Mouse (Mus musculus): ENCODE data around the gene Sec24a. TPM values are rescaled to one million over a fixed set of nuclear protein-coding genes. Genes with fewer than 3 reads are reported as not detected.
"Not testable (repeated sequence)": the region's sequence is repeated elsewhere in the genome, so short reads cannot be mapped to it uniquely, and the experiment has no call there.

Sec24a gene
- polyA plus RNA-seq, 1 experiment from 2014 or later: 16.1 TPM

DNA sequence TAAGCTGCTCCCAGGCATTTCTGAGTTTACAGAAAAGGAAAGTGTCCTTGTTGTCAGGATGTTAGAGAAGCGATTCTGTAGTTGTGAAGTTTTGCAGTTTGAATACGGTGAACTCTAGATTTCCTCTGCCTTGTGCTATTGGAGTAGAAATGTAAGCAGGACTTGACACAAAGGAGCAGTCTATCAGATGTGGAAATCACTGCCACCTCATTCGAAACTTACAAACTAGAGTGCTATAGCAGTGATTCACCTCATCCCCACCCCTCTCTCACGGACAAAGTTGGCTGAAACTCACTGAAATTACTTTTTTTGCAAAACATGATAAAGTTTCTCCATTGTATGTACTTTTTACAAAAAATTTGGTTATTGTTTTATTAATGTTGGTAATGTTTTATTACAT lies 1.4 kb upstream of the Sec24a start:
- Histone ChIP-seq H3K36me3 (ENCODE audit: control insufficient read depth, insufficient read depth, low read length) (no peaks in the 10 kb centered on the region), H3K27ac (ENCODE audit: low read depth, low read length) (no peak overlapping the region), H3K4me1 (replicated peaks; ENCODE audit: control insufficient read depth, insufficient read depth, low read length) (no peaks in the 10 kb centered on the region), H3K4me3 (ENCODE audit: low read depth, low read length) (no peak overlapping the region), H3K9ac (ENCODE audit: low read depth, low read length) (no peak overlapping the region), H3K27me3 (ENCODE audit: control insufficient read depth, insufficient read depth, low read length) (no peaks in the 10 kb centered on the region), H3K4me2 (replicated peaks; ENCODE audit: low read depth, low read length) (no peak overlapping the region), H3K9me3 (ENCODE audit: control insufficient read depth, low read length) (no peaks in the 10 kb centered on the region)
- DNase-seq (ENCODE audit: low spot score): no peak
- 87% methylated on average over 4 of the region's 4 CpGs for WGBS
- no peak for ATAC-seq (ENCODE audit: low FRiP score)

DNA sequence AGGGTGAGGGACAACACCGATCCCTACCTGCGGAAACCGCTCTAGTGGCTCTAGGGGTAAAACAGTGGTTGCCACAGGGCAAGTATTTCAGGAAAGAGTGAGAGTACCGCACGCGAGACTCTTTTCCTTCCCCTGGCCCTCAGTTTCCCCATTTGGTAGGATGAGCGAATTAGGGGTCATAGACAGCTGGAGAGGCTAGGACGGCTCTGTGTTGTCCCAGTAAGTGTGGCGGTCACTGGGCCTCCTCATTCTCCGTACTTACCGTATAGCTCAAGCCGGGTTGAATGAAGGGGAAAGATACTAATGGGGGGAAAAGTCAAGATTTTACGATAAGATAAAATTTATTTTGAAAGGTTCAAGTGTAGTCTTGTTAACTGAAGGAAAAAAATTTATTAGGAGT lies 521 bp upstream of the Sec24a start:
- Histone ChIP-seq H3K36me3 (ENCODE audit: control insufficient read depth, insufficient read depth, low read length) (no peaks in the 10 kb centered on the region), H3K4me2 (replicated peaks; ENCODE audit: low read depth, low read length) (peak overlapping the region; percentile 83), H3K4me3 (ENCODE audit: low read depth, low read length) (peak overlapping the region; percentile 71), H3K27ac (ENCODE audit: low read depth, low read length) (no peak overlapping the region), H3K27me3 (ENCODE audit: control insufficient read depth, insufficient read depth, low read length) (no peaks in the 10 kb centered on the region), H3K9me3 (ENCODE audit: control insufficient read depth, low read length) (no peaks in the 10 kb centered on the region), H3K9ac (ENCODE audit: low read depth, low read length) (peak overlapping the region; percentile 74), H3K4me1 (replicated peaks; ENCODE audit: control insufficient read depth, insufficient read depth, low read length) (no peaks in the 10 kb centered on the region)
- DNase-seq (ENCODE audit: low spot score) (no peak), ATAC-seq (ENCODE audit: low FRiP score) (peak; percentile 14; the same call in 1 of the 2 replicates)
- WGBS: 4% methylated on average over 13 of the region's 13 CpGs

DNA sequence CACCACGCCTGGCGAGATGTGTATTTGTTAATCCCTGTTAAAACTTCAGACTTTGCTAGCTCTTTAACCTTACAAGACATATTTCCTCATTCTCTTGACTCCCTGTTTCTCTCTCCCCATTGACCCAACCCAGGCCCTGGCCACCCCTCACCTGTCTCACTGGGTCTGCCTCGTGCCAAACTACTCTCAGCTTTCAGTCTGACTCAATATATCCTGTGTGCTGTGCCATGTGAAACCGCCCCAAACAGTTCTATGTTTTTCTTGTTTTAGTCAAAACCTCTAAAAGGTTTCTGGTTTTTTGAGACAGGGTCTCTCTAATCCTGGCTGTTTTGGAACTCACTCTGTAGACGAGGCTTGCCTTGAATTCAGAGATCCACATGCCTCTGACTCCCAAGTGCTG lies 2.2 kb downstream of the Sec24a start:
- no peaks in the 10 kb centered on the region for H3K36me3 ChIP-seq (ENCODE audit: control insufficient read depth, insufficient read depth, low read length)
- H3K4me3 ChIP-seq (ENCODE audit: low read depth, low read length): no peak overlapping the region
- no peaks in the 10 kb centered on the region for H3K27me3 ChIP-seq (ENCODE audit: control insufficient read depth, insufficient read depth, low read length)
- no peak for ATAC-seq (ENCODE audit: low FRiP score)
- DNase-seq (ENCODE audit: low spot score): no peak
- H3K4me2 ChIP-seq (replicated peaks; ENCODE audit: low read depth, low read length): no peak overlapping the region
- no peak overlapping the region for H3K27ac ChIP-seq (ENCODE audit: low read depth, low read length)
- no peaks in the 10 kb centered on the region for H3K4me1 ChIP-seq (replicated peaks; ENCODE audit: control insufficient read depth, insufficient read depth, low read length)
- no peak overlapping the region for H3K9ac ChIP-seq (ENCODE audit: low read depth, low read length)
- no peaks in the 10 kb centered on the region for H3K9me3 ChIP-seq (ENCODE audit: control insufficient read depth, low read length)
- WGBS: 78% methylated on average over 5 of the region's 5 CpGs

DNA sequence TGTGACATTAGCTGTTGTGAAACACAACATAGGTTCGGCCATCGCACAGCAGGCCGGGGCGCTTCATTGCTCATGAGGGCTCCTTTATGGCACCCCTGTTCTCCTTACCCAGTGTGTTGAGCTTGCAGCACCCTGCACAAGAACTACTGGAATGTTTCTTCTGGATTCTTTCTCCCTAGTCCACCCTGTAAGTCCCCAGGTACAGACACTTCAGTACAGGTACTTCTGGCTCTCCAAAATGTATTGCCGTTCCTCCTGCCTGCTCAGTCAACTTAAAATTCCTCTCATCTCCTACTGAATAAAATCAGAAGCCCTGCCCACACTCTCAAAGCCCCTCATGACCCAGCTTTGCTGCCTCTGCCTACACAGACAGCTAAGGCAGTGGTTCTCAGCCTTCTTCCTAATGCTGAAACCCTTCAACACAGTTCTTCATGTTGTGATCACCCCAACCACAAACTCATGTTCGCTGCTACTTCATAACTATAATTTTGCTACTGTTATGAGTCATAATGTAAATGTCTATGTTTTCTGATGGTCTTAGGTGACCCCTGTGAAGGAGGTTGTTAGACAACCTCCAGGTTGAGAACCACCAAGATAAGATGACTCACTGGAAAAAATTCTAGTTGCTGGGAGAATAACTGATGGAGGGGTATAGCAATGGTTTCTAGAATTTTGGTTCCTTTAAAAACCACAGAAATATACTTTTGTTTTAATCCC lies 3.3 kb downstream of the Sec24a start:
- no peaks in the 10 kb centered on the region for H3K4me1 ChIP-seq (replicated peaks; ENCODE audit: control insufficient read depth, insufficient read depth, low read length)
- H3K9ac ChIP-seq (ENCODE audit: low read depth, low read length): no peak overlapping the region
- H3K27ac ChIP-seq (ENCODE audit: low read depth, low read length): no peak overlapping the region
- WGBS: 88% methylated on average over 6 of the region's 6 CpGs
- H3K9me3 ChIP-seq (ENCODE audit: control insufficient read depth, low read length): no peaks in the 10 kb centered on the region
- DNase-seq (ENCODE audit: low spot score) (no peak), ATAC-seq (ENCODE audit: low FRiP score) (no peak)
- H3K4me2 ChIP-seq (replicated peaks; ENCODE audit: low read depth, low read length): no peak overlapping the region
- H3K27me3 ChIP-seq (ENCODE audit: control insufficient read depth, insufficient read depth, low read length): no peaks in the 10 kb centered on the region
- no peaks in the 10 kb centered on the region for H3K36me3 ChIP-seq (ENCODE audit: control insufficient read depth, insufficient read depth, low read length)
- H3K4me3 ChIP-seq (ENCODE audit: low read depth, low read length): no peak overlapping the region

DNA sequence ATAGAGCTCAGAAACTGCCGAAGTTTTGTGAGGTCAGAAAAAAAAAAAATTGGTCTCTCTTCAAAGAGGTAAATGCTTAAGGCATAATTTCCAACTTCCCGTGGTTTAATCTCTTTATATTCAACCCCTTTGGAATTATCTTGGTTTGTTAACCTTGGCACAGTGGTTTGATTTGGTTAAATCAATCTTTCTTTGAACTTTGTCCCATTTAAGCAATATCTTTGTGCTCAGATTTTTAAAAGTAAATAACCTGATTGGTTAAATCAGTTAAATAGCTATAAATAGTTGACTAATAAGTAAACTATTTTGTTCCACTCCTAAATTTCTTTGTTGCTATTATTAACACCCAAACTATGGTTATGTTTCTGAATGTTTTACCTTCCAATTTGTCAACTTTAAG lies 4.2 kb downstream of the Sec24a start:
- Histone ChIP-seq H3K4me1 (replicated peaks; ENCODE audit: control insufficient read depth, insufficient read depth, low read length) (no peaks in the 10 kb centered on the region), H3K9ac (ENCODE audit: low read depth, low read length) (no peak overlapping the region), H3K4me2 (replicated peaks; ENCODE audit: low read depth, low read length) (no peak overlapping the region), H3K27me3 (ENCODE audit: control insufficient read depth, insufficient read depth, low read length) (no peaks in the 10 kb centered on the region), H3K36me3 (ENCODE audit: control insufficient read depth, insufficient read depth, low read length) (no peaks in the 10 kb centered on the region), H3K27ac (ENCODE audit: low read depth, low read length) (no peak overlapping the region), H3K9me3 (ENCODE audit: control insufficient read depth, low read length) (no peaks in the 10 kb centered on the region), H3K4me3 (ENCODE audit: low read depth, low read length) (no peak overlapping the region)
- DNase-seq (ENCODE audit: low spot score) (no peak), ATAC-seq (ENCODE audit: low FRiP score) (no peak)
- 92% methylated on average over 2 of the region's 2 CpGs for WGBS

DNA sequence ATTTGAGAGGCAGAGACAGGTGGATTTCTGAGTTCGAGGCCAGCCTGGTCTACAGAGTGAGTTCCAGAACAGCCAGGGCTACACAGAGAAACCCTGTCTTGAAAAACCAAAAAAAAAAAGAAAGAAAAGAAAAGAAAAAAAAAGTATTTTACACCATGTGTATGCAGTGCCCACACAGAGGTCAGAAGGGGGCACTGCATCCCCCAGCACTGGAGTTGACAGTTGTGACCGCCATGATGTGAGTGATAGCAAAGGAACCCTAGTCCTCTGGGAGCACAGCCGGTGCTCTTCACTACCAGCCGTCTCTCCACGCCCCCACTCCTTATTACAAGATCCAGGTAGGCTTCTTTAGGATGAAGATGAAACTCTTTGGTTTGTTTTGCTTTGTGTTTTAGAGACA lies 5.2 kb downstream of the Sec24a start:
- not testable (repeated sequence) for ATAC-seq (ENCODE audit: low FRiP score)
- 87% methylated on average over 5 of the region's 5 CpGs for WGBS

DNA sequence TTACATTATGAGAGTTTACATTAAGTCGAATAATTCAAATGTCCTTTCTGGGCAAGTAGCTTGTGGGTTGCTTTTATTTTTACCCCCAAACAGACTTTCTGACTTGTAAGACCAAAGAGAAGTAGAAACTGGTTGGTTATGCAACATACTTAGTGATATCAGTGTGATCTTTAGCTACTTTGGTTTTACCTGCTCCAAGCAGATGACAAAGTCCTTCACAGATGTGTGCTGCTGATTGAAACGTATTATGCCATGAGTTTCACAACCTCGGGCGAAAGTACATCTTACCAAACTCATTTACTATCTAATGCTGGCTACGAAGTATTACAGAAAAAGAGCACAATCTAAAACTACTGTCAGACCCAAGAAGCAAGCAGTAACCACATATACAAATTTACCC lies 5.8 kb downstream of the Sec24a start:
- Histone ChIP-seq H3K4me2 (replicated peaks; ENCODE audit: low read depth, low read length) (no peak overlapping the region), H3K4me1 (replicated peaks; ENCODE audit: control insufficient read depth, insufficient read depth, low read length) (no peaks in the 10 kb centered on the region), H3K4me3 (ENCODE audit: low read depth, low read length) (no peak overlapping the region), H3K9ac (ENCODE audit: low read depth, low read length) (no peak overlapping the region), H3K27me3 (ENCODE audit: control insufficient read depth, insufficient read depth, low read length) (no peaks in the 10 kb centered on the region), H3K27ac (ENCODE audit: low read depth, low read length) (no peak overlapping the region), H3K36me3 (ENCODE audit: control insufficient read depth, insufficient read depth, low read length) (no peaks in the 10 kb centered on the region), H3K9me3 (ENCODE audit: control insufficient read depth, low read length) (no peaks in the 10 kb centered on the region)
- 93% methylated on average over 5 of the region's 5 CpGs for WGBS
- no peak for ATAC-seq (ENCODE audit: low FRiP score)
- no peak for DNase-seq (ENCODE audit: low spot score)

More for the DNA sequence above, 5.2 kb downstream of the Sec24a start:
- not testable (repeated sequence) for H3K27me3 ChIP-seq (ENCODE audit: control insufficient read depth, insufficient read depth, low read length); H3K9ac ChIP-seq (ENCODE audit: low read depth, low read length); DNase-seq (ENCODE audit: low spot score); H3K4me2 ChIP-seq (replicated peaks; ENCODE audit: low read depth, low read length); H3K36me3 ChIP-seq (ENCODE audit: control insufficient read depth, insufficient read depth, low read length); H3K9me3 ChIP-seq (ENCODE audit: control insufficient read depth, low read length); H3K27ac ChIP-seq (ENCODE audit: low read depth, low read length); H3K4me1 ChIP-seq (replicated peaks; ENCODE audit: control insufficient read depth, insufficient read depth, low read length); H3K4me3 ChIP-seq (ENCODE audit: low read depth, low read length)

DNA sequence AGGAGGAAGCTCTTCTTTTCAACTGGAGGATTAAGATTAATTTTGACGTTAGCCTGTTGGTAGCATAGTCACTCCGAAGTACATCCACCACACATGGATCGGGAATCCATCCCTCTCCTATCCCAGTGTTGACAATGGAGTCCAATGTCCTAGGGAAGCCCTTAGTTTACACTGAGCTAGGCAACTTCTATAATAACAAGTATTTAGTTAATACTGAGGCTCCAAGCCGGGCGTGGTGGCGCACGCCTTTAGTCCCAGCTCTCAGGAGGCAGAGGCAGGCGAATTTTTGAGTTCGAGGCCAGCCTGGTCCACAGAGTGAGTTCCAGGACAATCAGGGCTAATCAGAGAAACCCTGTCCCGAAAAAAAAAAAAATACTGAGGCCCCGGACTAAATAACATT lies 6.4 kb downstream of the Sec24a start:
- DNase-seq (ENCODE audit: low spot score) (no peak), ATAC-seq (ENCODE audit: low FRiP score) (0 out of 2 replicates have a peak, but pooled peaks have one; percentile 11)
- H3K36me3 ChIP-seq (ENCODE audit: control insufficient read depth, insufficient read depth, low read length): no peaks in the 10 kb centered on the region
- peak overlapping the region; percentile 65 for H3K27ac ChIP-seq (ENCODE audit: low read depth, low read length)
- no peaks in the 10 kb centered on the region for H3K9me3 ChIP-seq (ENCODE audit: control insufficient read depth, low read length)
- H3K4me2 ChIP-seq (replicated peaks; ENCODE audit: low read depth, low read length): peak overlapping the region; percentile 65
- H3K9ac ChIP-seq (ENCODE audit: low read depth, low read length): peak overlapping the region; percentile 93
- peak overlapping the region; percentile 84 for H3K4me3 ChIP-seq (ENCODE audit: low read depth, low read length)
- WGBS: 77% methylated on average over 11 of the region's 11 CpGs
- H3K27me3 ChIP-seq (ENCODE audit: control insufficient read depth, insufficient read depth, low read length): no peaks in the 10 kb centered on the region
- H3K4me1 ChIP-seq (replicated peaks; ENCODE audit: control insufficient read depth, insufficient read depth, low read length): no peaks in the 10 kb centered on the region

DNA sequence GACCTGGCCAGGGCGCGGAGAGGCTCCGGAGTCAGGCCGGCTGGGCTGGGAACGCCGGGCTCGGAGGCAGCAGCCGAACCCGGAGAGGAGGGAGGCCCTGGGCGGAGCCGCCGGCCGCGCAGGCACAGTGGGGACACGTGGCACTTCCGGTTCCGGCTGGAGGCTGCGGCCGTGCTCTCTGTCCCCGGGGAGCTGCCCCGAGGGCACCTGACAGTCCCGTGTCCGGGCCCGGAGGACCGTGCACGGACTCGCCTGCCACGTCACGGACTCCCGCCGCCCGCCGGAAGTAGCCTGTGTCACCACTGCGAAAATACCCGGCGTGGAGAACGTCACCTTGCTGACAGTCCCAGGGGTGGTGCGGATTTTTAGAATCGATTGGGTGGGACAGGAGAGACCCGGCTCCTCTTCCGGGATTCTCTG lies 7.1 kb downstream of the Sec24a start:
- H3K9ac ChIP-seq (ENCODE audit: low read depth, low read length): peak overlapping the region; percentile 93
- DNase-seq (ENCODE audit: low spot score) (peak; percentile 94), ATAC-seq (ENCODE audit: low FRiP score) (peak; percentile 98)
- peak overlapping the region; percentile 65 for H3K27ac ChIP-seq (ENCODE audit: low read depth, low read length)
- H3K4me1 ChIP-seq (replicated peaks; ENCODE audit: control insufficient read depth, insufficient read depth, low read length): no peaks in the 10 kb centered on the region
- H3K4me3 ChIP-seq (ENCODE audit: low read depth, low read length): peak overlapping the region; percentile 84
- H3K4me2 ChIP-seq (replicated peaks; ENCODE audit: low read depth, low read length): peak overlapping the region; percentile 65
- no peaks in the 10 kb centered on the region for H3K9me3 ChIP-seq (ENCODE audit: control insufficient read depth, low read length)
- H3K36me3 ChIP-seq (ENCODE audit: control insufficient read depth, insufficient read depth, low read length): no peaks in the 10 kb centered on the region
- no peaks in the 10 kb centered on the region for H3K27me3 ChIP-seq (ENCODE audit: control insufficient read depth, insufficient read depth, low read length)
- under 1% methylated on average over 34 of the region's 41 CpGs for WGBS

Measured in hindbrain, embryonic 11.5 days (tissue).